Mouse (Mus musculus) midbrain, postnatal 0 days (tissue): Measurements from ENCODE around the gene Fam20b. TPM values are rescaled to one million over a fixed set of nuclear protein-coding genes. Genes with fewer than 3 reads are reported as not detected.
"Not testable (repeated sequence)": the region's sequence is repeated elsewhere in the genome, so short reads cannot be mapped to it uniquely, and the experiment has no call there.

Experiments
- ATAC-seq: fragments of 200-750 bp; cut with Nextera tagmentation; 2 replicates; pipeline ENCODE4 v1.8.0; 2017; ENCODE audit warnings: moderate number of reproducible peaks, mild to moderate bottlenecking, moderate TSS enrichment, moderate library complexity; ENCODE audit not compliant: low FRiP score
- DNase-seq: peaks from one replicate; pipeline ENCODE4 v3.0.0-alpha.2; 2015; ENCODE audit warnings: low spot score
- H3K27ac ChIP-seq: fragments of 300-500 bp; sonication (generic); 2 replicates; pipeline ENCODE4 v1.5.1; 2014; ENCODE audit warnings: low read depth, mild to moderate bottlenecking, low read length, mixed read lengths
- H3K27me3 ChIP-seq: fragments of 300-500 bp; sonication (generic); 2 replicates; pipeline ENCODE4 v1.6.1; 2014; ENCODE audit warnings: low read length, control low read depth, mixed read lengths; ENCODE audit not compliant: insufficient read depth
- H3K36me3 ChIP-seq: fragments of 300-500 bp; sonication (generic); 2 replicates; pipeline ENCODE4 v1.6.1; 2014; ENCODE audit warnings: low read length, control low read depth, mixed read lengths; ENCODE audit not compliant: insufficient read depth
- H3K4me1 ChIP-seq: fragments of 300-500 bp; sonication (generic); 2 replicates; pipeline ENCODE4 v1.6.1; 2014; ENCODE audit warnings: mild to moderate bottlenecking, control low read depth, antibody characterized with exemption, low read length, mixed read lengths; ENCODE audit not compliant: insufficient read depth
- H3K4me2 ChIP-seq: fragments of 300-500 bp; sonication (generic); 2 replicates; pipeline ENCODE4 v1.6.1; 2014; ENCODE audit warnings: low read depth, mild to moderate bottlenecking, low read length, mixed read lengths; ENCODE audit not compliant: poor library complexity, severe bottlenecking
- H3K4me3 ChIP-seq: fragments of 300-500 bp; sonication (generic); 2 replicates; pipeline ENCODE4 v1.5.1; 2014; ENCODE audit warnings: low read depth, mild to moderate bottlenecking, low read length, moderate library complexity
- H3K9ac ChIP-seq: fragments of 300-500 bp; sonication (generic); replicated peaks from 2 replicates; pipeline ENCODE4 v1.6.1; 2014; ENCODE audit warnings: mild to moderate bottlenecking, low read length, moderate library complexity, mixed read lengths; ENCODE audit not compliant: poor library complexity, severe bottlenecking
- H3K9me3 ChIP-seq: fragments of 300-500 bp; sonication (generic); 2 replicates; pipeline ENCODE4 v1.6.1; 2016; ENCODE audit warnings: low read length, control low read depth
- CTCF ChIP-seq: IDR thresholded peaks from 2 replicates; pipeline ENCODE4 v1.5.1; 2016; ENCODE audit warnings: antibody characterized with exemption, mild to moderate bottlenecking
- WGBS: fragments of 180-500 bp; shearing (Covaris S2); extraction: QIAGEN DNeasy Blood & Tissue Kit; methylation state at CpG from one replicate; pipeline ENCODE4 v1.1.7; 2014; 5-methylcytosine and 5-hydroxymethylcytosine counted together
- polyA plus RNA-seq: library from polyadenylated mRNA; unstranded; fragments of >200 nt; fragmentation: Nextera tagmentation; extraction: Ambion mirVana; gene quantifications from 2 replicates; pipeline ENCODE4 v1.2.1, GENCODE M21; 2015
- total RNA-seq: library from RNA; depleted of rRNA; stranded (reverse); fragments of >200 nt; gene quantifications from 2 replicates; pipeline ENCODE4 v1.2.3, GENCODE M21; 2014

Fam20b gene
- total and polyA plus RNA-seq, 2 experiments from 2014 or later, result 32.3 to 69.9 TPM

- no peak for ATAC-seq
- no peak for TF ChIP-seq CTCF
These were observed 47.0 kb downstream of the Fam20b start for GRCm38 (mm10) chr1:156671921-156672320.

GRCm38 (mm10) chr1:156669208-156669983 is 49.5 kb downstream of the Fam20b start:
- DNase-seq (no peak), ATAC-seq (no peak)
- Histone ChIP-seq H3K36me3 (no peaks in the 10 kb centered on the region), H3K9ac (no peak overlapping the region), H3K9me3 (no peaks in the 10 kb centered on the region), H3K27me3 (no peaks in the 10 kb centered on the region), H3K4me3 (no peak overlapping the region), H3K27ac (no peak overlapping the region), H3K4me2 (no peak overlapping the region), H3K4me1 (peaks cover 10% of the 10 kb centered on the region; the same call in 1 of the 2 replicates)
- no peak for TF ChIP-seq CTCF
- 45% methylated on average over 11 of the region's 11 CpGs for WGBS

More at GRCm38 (mm10) chr1:156671921-156672320, 47.0 kb downstream of the Fam20b start:
- WGBS, result 97% methylated on average over 3 of the region's 3 CpGs
- Histone ChIP-seq H3K4me1 (peaks cover 8% of the 10 kb centered on the region; the same call in 1 of the 2 replicates), H3K9me3 (no peaks in the 10 kb centered on the region), H3K9ac (no peak overlapping the region), H3K4me3 (no peak overlapping the region), H3K27me3 (no peaks in the 10 kb centered on the region), H3K4me2 (no peak overlapping the region), H3K27ac (no peak overlapping the region), H3K36me3 (no peaks in the 10 kb centered on the region)
- DNase-seq, result no peak

- WGBS, result 32% methylated on average over 5 of the region's 5 CpGs
- H3K27ac ChIP-seq, result no peak overlapping the region
- H3K27me3 ChIP-seq, result no peaks in the 10 kb centered on the region
- no peak overlapping the region for H3K4me3 ChIP-seq
- no peak overlapping the region for H3K9ac ChIP-seq
- no peak overlapping the region for H3K4me2 ChIP-seq
- DNase-seq (no peak), ATAC-seq (no peak)
- H3K9me3 ChIP-seq, result no peaks in the 10 kb centered on the region
- TF ChIP-seq CTCF, result no peak
- 0 out of 2 replicates have a peak, but pooled peaks cover 3% of the 10 kb centered on the region for H3K4me1 ChIP-seq
- no peaks in the 10 kb centered on the region for H3K36me3 ChIP-seq
These were observed 50.3 kb downstream of the Fam20b start for GRCm38 (mm10) chr1:156668602-156669001.

- WGBS, result 89% methylated on average over 23 of the region's 23 CpGs
- H3K27ac ChIP-seq, result no peak overlapping the region
- DNase-seq (no peak), ATAC-seq (no peak)
- no peaks in the 10 kb centered on the region for H3K36me3 ChIP-seq
- no peaks in the 10 kb centered on the region for H3K27me3 ChIP-seq
- no peak overlapping the region for H3K4me2 ChIP-seq
- no peak for TF ChIP-seq CTCF
- 0 out of 2 replicates have a peak, but pooled peaks cover 3% of the 10 kb centered on the region for H3K4me1 ChIP-seq
- no peaks in the 10 kb centered on the region for H3K9me3 ChIP-seq
- no peak overlapping the region for H3K4me3 ChIP-seq
- no peak overlapping the region for H3K9ac ChIP-seq
These were observed 51.6 kb downstream of the Fam20b start for GRCm38 (mm10) chr1:156667141-156667926.

GRCm38 (mm10) chr1:156665777-156666176 is 53.1 kb downstream of the Fam20b start:
- 91% methylated on average over 8 of the region's 8 CpGs for WGBS
- no peak overlapping the region for H3K9ac ChIP-seq
- no peak for DNase-seq
- H3K36me3 ChIP-seq, result no peaks in the 10 kb centered on the region
- TF ChIP-seq CTCF, result no peak
- no peaks in the 10 kb centered on the region for H3K27me3 ChIP-seq
- H3K4me3 ChIP-seq, result no peak overlapping the region
- H3K9me3 ChIP-seq, result no peaks in the 10 kb centered on the region
- no peak overlapping the region for H3K27ac ChIP-seq
- ATAC-seq, result no peak
- no peak overlapping the region for H3K4me2 ChIP-seq
- 0 out of 2 replicates have a peak, but pooled peaks cover 3% of the 10 kb centered on the region for H3K4me1 ChIP-seq

- not testable (repeated sequence) for H3K36me3 ChIP-seq, ATAC-seq, H3K4me1 ChIP-seq, DNase-seq, H3K4me2 ChIP-seq, H3K9me3 ChIP-seq, H3K27me3 ChIP-seq, H3K4me3 ChIP-seq, H3K9ac ChIP-seq, H3K27ac ChIP-seq
- 71% methylated on average over 17 of the region's 21 CpGs for WGBS
These were observed 58.1 kb downstream of the Fam20b start for GRCm38 (mm10) chr1:156660660-156661236.
